Mouse (Mus musculus): ENCODE data around the gene 1700113H08Rik. TPM values are rescaled to one million over a fixed set of nuclear protein-coding genes. Genes with fewer than 3 reads are reported as not detected.

1700113H08Rik gene
- polyA plus RNA-seq, 1 experiment from 2014 or later, result 0.18 TPM

DNA sequence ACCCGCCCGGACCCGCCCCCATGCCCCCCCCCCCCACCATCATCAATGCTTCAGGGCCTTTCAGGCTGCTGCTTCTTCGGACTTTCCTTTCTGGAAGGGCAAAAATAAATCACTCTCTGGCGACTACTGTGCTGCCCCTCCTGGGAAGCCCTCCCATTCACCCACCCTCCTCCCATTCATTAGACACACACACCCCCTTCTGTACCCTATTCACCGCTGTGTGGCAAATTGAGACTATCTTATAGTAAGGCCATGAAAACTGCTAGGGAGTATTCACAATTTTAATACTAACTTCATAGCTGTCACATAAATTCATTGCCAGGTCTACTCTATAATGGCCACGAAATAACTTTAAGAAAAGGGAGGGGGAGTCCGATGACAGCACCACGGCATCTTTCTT, 1.1 kb downstream of the 1700113H08Rik start:
- no peak for ATAC-seq (replicated peaks; ENCODE audit: insufficient number of reproducible peaks, insufficient read depth, low FRiP score, low read depth)
- H3K27ac ChIP-seq, result no peak overlapping the region
- no peak overlapping the region for H3K9ac ChIP-seq
- no peak overlapping the region for H3K4me3 ChIP-seq
- peak overlapping the region; percentile 93; the same call in 1 of the 2 replicates for H3K4me2 ChIP-seq
- peaks cover 9% of the 10 kb centered on the region; the same call in 1 of the 2 replicates for H3K27me3 ChIP-seq
- no peaks in the 10 kb centered on the region for H3K36me3 ChIP-seq
- 30% methylated on average over 9 of the region's 9 CpGs for WGBS
- H3K9me3 ChIP-seq (replicated peaks), result no peaks in the 10 kb centered on the region
- peaks cover 10% of the 10 kb centered on the region for H3K4me1 ChIP-seq (replicated peaks)

DNA sequence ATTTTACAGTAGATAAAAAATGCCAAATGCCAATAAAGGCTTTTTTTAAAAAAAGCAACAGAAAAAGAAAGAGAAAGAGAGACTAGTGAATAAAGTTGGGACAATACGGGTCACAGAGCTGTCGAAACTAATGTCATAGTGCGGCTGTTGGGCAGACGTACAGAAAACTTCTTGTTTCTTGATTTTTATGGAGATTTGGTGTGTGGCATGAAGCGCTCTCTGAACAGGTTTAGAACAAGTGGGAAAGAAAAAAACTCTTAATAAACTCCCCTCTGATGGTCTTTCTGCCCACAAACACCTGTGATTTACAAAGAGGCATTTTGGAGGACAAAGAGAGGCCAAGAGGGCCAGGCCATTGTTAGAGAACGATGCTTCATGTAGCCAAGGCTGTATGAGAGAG, 1.6 kb downstream of the 1700113H08Rik start:
- H3K36me3 ChIP-seq, result no peaks in the 10 kb centered on the region
- WGBS, result 83% methylated on average over 6 of the region's 6 CpGs
- no peak overlapping the region for H3K4me3 ChIP-seq
- H3K4me2 ChIP-seq, result no peak overlapping the region
- no peak overlapping the region for H3K9ac ChIP-seq
- no peak overlapping the region for H3K27ac ChIP-seq
- ATAC-seq (replicated peaks; ENCODE audit: insufficient number of reproducible peaks, insufficient read depth, low FRiP score, low read depth), result no peak
- peaks cover 9% of the 10 kb centered on the region; the same call in 1 of the 2 replicates for H3K27me3 ChIP-seq
- H3K4me1 ChIP-seq (replicated peaks), result peaks cover 10% of the 10 kb centered on the region
- no peaks in the 10 kb centered on the region for H3K9me3 ChIP-seq (replicated peaks)

DNA sequence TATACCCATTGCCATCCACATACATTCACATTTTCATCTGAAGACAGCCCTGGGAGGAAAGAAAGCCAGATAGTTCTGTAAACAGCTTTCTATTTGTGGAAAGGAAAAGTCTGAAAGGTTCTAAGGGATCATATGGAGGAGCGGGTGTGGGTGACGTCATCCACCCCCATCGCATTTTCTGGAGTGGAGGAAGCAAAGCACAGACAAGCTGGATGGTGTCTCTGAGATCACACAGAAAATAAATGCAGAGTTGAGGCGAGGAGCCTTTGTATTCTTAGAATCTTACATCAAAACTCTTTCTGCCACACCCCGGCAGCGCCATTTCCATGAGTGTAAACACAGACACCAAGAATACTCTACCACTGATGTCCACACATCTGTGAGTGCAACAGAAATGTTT, 26.4 kb downstream of the 1700113H08Rik start:
- Histone ChIP-seq H3K27me3 (no peaks in the 10 kb centered on the region), H3K4me2 (no peak overlapping the region), H3K9ac (no peak overlapping the region), H3K9me3 (replicated peaks) (no peaks in the 10 kb centered on the region), H3K4me1 (replicated peaks) (no peaks in the 10 kb centered on the region), H3K36me3 (no peaks in the 10 kb centered on the region), H3K27ac (no peak overlapping the region), H3K4me3 (no peak overlapping the region)
- no peak for ATAC-seq (replicated peaks; ENCODE audit: insufficient number of reproducible peaks, insufficient read depth, low FRiP score, low read depth)
- WGBS, result 77% methylated on average over 6 of the region's 6 CpGs

DNA sequence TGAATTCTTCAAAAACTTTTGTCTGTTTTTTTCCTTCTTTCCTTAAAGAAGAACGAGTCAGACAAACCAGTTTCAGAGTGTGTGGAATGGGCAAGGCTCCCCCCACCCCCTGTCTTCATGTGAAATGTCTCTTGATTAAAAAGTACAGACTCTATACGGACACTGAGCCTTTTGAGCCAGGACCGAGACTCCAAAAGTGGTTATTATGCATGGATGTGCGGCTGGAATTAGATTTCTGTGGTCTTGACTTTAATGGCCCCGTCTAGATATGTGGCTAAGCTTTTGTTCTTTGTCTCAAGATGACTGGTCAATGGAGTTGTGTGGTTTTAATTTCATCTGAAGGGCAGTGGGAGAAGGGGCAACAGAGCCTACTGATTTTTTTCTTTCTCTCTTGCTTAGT, 29.8 kb downstream of the 1700113H08Rik start:
- Histone ChIP-seq H3K9me3 (replicated peaks) (no peaks in the 10 kb centered on the region), H3K9ac (no peak overlapping the region), H3K36me3 (no peaks in the 10 kb centered on the region), H3K27me3 (no peaks in the 10 kb centered on the region), H3K4me2 (no peak overlapping the region), H3K4me1 (replicated peaks) (no peaks in the 10 kb centered on the region), H3K27ac (no peak overlapping the region), H3K4me3 (no peak overlapping the region)
- no peak for ATAC-seq (replicated peaks; ENCODE audit: insufficient number of reproducible peaks, insufficient read depth, low FRiP score, low read depth)
- 73% methylated on average over 5 of the region's 5 CpGs for WGBS

DNA sequence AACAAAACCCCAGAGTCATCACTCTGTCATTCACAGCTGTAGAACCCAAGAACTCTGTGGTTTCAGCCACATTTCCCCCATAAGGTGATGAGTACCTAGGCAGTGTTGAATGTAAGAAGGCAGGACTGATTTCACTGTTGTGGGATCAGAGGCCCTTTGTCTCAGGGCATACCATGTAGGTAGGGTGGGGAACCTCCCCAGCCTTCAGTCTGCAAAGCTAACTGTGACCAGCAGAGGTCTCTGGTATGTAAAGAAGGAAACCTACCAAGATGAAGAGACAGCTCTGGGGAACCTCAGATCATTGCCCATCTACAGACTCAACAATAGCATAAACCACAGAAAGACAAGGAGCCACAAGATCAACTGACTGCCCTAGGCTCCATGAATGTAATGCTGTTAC, 36.4 kb downstream of the 1700113H08Rik start:
- no peak overlapping the region for H3K27ac ChIP-seq
- H3K36me3 ChIP-seq, result no peaks in the 10 kb centered on the region
- H3K4me3 ChIP-seq, result no peak overlapping the region
- H3K4me2 ChIP-seq, result no peak overlapping the region
- no peak overlapping the region for H3K9ac ChIP-seq
- no peak for ATAC-seq (replicated peaks; ENCODE audit: insufficient number of reproducible peaks, insufficient read depth, low FRiP score, low read depth)
- H3K9me3 ChIP-seq (replicated peaks), result no peaks in the 10 kb centered on the region
- no peaks in the 10 kb centered on the region for H3K4me1 ChIP-seq (replicated peaks)
- H3K27me3 ChIP-seq, result no peaks in the 10 kb centered on the region

DNA sequence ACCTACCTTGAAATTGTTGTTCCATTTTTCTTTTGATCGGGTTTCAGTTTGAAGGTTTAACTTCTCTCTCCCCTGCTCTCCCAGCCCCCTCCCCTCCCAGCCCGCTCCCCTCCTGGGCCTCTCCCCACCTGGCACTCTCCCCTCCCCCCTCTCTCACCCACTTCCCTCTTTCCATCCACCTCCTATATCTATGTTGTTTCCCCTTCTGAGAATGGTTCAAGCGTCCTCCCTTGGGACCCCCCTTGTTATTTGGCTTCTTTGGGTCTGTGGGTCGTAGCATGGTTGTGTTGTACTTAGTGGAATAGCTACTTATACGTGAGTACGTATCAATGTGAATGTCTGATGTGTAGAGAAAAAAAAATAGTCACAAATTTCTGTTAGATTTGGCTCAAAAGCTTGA, 40.9 kb downstream of the 1700113H08Rik start:
- 63% methylated on average over 6 of the region's 6 CpGs for WGBS
- Histone ChIP-seq H3K4me3 (no peak overlapping the region), H3K9me3 (replicated peaks) (no peaks in the 10 kb centered on the region), H3K36me3 (no peaks in the 10 kb centered on the region), H3K4me2 (no peak overlapping the region), H3K4me1 (replicated peaks) (0 out of 2 replicates have a peak, but pooled peaks cover 3% of the 10 kb centered on the region), H3K9ac (no peak overlapping the region), H3K27me3 (no peaks in the 10 kb centered on the region), H3K27ac (no peak overlapping the region)
- no peak for ATAC-seq (replicated peaks; ENCODE audit: insufficient number of reproducible peaks, insufficient read depth, low FRiP score, low read depth)

DNA sequence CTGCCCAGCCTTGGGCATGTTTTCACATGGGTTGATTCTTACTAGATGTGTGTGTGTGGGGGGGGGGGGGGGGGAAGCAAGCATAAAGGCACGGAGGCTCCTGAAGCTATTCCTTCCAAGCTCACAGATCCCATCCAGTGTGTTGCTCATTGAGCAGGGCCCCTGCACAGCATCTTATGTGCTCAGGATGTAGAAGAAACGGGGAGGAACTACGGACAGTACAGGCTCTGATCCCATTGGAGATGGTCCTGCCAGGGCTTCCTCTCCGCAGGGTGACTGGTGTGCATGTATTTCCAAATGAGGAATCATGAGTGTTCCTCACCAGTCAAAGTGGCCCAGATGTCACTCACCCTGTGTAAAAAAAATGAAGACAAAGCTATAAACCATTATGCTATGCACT, 42.8 kb downstream of the 1700113H08Rik start:
- Histone ChIP-seq H3K36me3 (no peaks in the 10 kb centered on the region), H3K27me3 (no peaks in the 10 kb centered on the region), H3K9ac (no peak overlapping the region), H3K4me3 (no peak overlapping the region), H3K9me3 (replicated peaks) (no peaks in the 10 kb centered on the region), H3K27ac (no peak overlapping the region), H3K4me1 (replicated peaks) (0 out of 2 replicates have a peak, but pooled peaks cover 3% of the 10 kb centered on the region), H3K4me2 (no peak overlapping the region)
- no peak for ATAC-seq (replicated peaks; ENCODE audit: insufficient number of reproducible peaks, insufficient read depth, low FRiP score, low read depth)
- 88% methylated on average over 4 of the region's 4 CpGs for WGBS

DNA sequence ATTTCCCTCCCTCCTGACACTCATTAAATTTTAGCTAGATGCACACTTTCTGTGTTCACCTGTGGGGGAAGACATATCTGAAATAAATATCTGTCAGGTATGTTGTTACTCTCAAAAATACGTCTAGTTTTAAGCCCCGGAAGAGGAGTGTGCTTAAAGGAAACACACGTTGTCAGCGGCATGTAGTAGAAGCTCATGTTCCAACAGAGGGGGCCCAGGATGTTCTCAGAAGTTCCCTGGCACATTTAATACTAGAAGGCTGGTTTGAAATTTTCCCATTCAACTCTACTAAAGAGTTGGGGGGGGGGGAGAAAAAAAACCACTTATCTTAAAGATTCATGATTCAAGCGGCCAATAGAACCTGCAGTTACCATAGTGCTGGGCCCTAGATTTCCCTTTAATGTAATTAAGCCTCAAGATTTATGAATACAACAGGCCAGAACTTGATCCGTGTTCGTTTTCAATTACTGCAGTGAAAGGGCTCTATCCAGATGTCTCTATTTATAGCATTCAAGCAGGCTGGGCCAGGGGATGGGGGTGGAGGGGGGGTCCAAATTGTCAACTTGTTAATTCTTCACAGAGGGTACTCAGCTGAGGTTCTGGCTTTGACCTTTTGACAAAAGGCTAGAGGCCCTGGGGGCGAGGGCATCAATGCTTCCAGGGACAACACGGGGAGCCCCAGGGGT, 43.6 kb downstream of the 1700113H08Rik start:
- no peaks in the 10 kb centered on the region for H3K27me3 ChIP-seq
- no peaks in the 10 kb centered on the region for H3K9me3 ChIP-seq (replicated peaks)
- no peak overlapping the region for H3K4me3 ChIP-seq
- H3K36me3 ChIP-seq, result no peaks in the 10 kb centered on the region
- ATAC-seq (replicated peaks; ENCODE audit: insufficient number of reproducible peaks, insufficient read depth, low FRiP score, low read depth), result no peak
- no peak overlapping the region for H3K27ac ChIP-seq
- H3K9ac ChIP-seq, result no peak overlapping the region
- 47% methylated on average over 9 of the region's 9 CpGs for WGBS
- no peak overlapping the region for H3K4me2 ChIP-seq
- 0 out of 2 replicates have a peak, but pooled peaks cover 3% of the 10 kb centered on the region for H3K4me1 ChIP-seq (replicated peaks)

DNA sequence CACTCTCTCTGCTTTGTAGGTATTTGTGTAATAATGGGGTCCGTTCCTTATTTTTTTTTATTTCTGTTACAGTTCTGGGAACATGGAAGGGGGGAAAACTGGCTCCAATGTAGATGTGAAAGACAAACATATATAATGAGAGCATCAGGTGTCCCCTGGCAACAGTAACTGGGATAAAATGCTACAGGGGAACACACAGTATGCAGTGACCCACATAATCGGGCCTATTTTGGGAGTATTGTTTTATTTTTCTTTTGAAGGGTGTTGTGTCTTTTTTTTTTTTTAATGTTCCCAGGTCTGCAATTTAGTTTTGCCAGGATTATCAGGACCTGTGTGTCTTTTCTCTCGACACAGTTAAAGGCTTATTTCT, 44.1 kb downstream of the 1700113H08Rik start:
- no peak overlapping the region for H3K27ac ChIP-seq
- H3K4me2 ChIP-seq, result no peak overlapping the region
- ATAC-seq (replicated peaks; ENCODE audit: insufficient number of reproducible peaks, insufficient read depth, low FRiP score, low read depth), result no peak
- no peaks in the 10 kb centered on the region for H3K27me3 ChIP-seq
- H3K9ac ChIP-seq, result no peak overlapping the region
- 57% methylated on average over 3 of the region's 3 CpGs for WGBS
- H3K4me3 ChIP-seq, result no peak overlapping the region
- H3K36me3 ChIP-seq, result no peaks in the 10 kb centered on the region
- no peaks in the 10 kb centered on the region for H3K9me3 ChIP-seq (replicated peaks)
- 0 out of 2 replicates have a peak, but pooled peaks cover 3% of the 10 kb centered on the region for H3K4me1 ChIP-seq (replicated peaks)

DNA sequence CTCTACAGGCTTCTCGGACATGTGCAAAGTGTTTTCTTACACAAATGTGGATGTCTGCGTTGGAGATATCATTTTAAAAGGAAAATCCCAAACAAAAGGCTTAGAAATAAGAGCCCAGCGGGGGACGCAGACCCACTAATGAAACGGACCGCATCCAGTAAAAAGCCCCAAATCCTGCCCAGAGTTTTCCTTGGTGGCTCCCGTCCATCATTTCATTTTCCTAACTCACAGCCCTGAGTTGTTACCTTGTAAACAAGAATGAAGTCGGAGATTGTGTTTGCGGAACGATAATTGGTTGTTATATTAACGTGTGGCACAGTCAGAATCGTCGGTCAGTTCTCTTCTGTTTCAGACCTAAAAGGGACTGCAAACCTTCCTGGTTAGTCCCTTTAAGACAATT, 44.6 kb downstream of the 1700113H08Rik start:
- no peak overlapping the region for H3K27ac ChIP-seq
- H3K36me3 ChIP-seq, result no peaks in the 10 kb centered on the region
- H3K4me1 ChIP-seq (replicated peaks), result 0 out of 2 replicates have a peak, but pooled peaks cover 3% of the 10 kb centered on the region
- no peak for ATAC-seq (replicated peaks; ENCODE audit: insufficient number of reproducible peaks, insufficient read depth, low FRiP score, low read depth)
- H3K4me3 ChIP-seq, result no peak overlapping the region
- no peaks in the 10 kb centered on the region for H3K27me3 ChIP-seq
- H3K9ac ChIP-seq, result no peak overlapping the region
- no peaks in the 10 kb centered on the region for H3K9me3 ChIP-seq (replicated peaks)
- H3K4me2 ChIP-seq, result no peak overlapping the region
- 86% methylated on average over 13 of the region's 13 CpGs for WGBS

DNA sequence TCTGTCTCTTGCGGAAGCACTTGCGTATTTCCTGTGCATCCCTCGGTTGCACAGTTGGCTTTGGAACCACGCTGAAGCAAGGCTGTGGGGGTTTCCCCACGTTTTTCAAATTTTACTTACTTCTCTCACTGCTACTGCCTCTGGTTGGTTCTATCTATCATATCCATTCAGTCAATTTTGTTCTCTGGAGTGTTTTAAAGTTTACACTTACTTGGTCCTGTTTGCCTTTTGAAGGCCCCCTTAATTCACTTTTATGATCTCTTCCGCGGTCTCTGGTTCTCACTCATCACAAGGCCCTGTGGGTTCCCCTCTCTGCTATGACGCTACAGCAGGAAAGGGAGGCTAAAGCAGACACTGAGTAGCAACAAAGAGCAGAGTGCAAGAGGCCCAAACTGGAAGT, 45.4 kb downstream of the 1700113H08Rik start:
- no peak overlapping the region for H3K4me3 ChIP-seq
- no peaks in the 10 kb centered on the region for H3K27me3 ChIP-seq
- no peaks in the 10 kb centered on the region for H3K9me3 ChIP-seq (replicated peaks)
- no peak overlapping the region for H3K4me2 ChIP-seq
- no peak for ATAC-seq (replicated peaks; ENCODE audit: insufficient number of reproducible peaks, insufficient read depth, low FRiP score, low read depth)
- H3K4me1 ChIP-seq (replicated peaks), result 0 out of 2 replicates have a peak, but pooled peaks cover 3% of the 10 kb centered on the region
- no peaks in the 10 kb centered on the region for H3K36me3 ChIP-seq
- 80% methylated on average over 8 of the region's 8 CpGs for WGBS
- no peak overlapping the region for H3K27ac ChIP-seq
- H3K9ac ChIP-seq, result no peak overlapping the region

DNA sequence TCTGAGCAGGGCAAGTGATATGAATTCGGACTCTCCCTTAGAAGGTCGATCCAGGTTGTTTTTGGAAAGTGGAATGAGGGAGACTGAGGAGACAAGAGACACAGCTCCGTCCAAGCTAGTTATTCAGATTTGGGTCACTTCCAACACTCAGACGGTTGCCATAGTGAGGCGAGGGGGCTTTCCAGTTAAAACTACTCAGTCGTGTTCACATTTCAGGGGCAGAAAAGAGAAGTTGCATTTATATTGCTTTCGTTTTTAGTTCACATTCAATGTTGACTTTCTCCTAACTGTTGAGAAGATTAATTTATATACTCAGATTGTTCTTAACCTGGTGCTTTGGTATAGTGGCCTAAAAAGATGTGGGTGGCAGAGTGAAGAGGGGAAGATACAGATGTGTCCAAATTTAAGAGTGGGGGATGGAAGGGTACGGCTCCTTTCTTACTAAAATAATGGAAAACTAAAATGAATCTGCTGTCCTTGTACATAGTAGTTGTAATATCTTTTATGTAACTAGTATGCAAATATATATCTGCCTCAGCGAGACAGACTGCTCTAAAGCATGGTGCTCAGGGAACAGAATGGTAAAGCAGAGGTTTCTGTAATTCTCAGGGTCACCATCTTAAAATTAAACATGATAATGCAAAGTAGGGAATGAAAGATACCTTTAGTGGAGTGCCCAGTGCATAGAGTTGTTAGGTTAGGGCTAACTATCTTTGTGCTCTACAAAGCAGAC, 49.9 kb downstream of the 1700113H08Rik start:
- Histone ChIP-seq H3K36me3 (no peaks in the 10 kb centered on the region), H3K4me1 (replicated peaks) (no peaks in the 10 kb centered on the region; the same call in 1 of the 2 replicates), H3K4me3 (no peak overlapping the region), H3K9ac (no peak overlapping the region), H3K4me2 (no peak overlapping the region), H3K27ac (no peak overlapping the region), H3K27me3 (no peaks in the 10 kb centered on the region), H3K9me3 (replicated peaks) (no peaks in the 10 kb centered on the region)
- WGBS, result 60% methylated on average over 9 of the region's 9 CpGs
- ATAC-seq (replicated peaks; ENCODE audit: insufficient number of reproducible peaks, insufficient read depth, low FRiP score, low read depth), result no peak

Data from heart, embryonic 15.5 days (tissue).